Mouse (Mus musculus): ENCODE data around the gene Rfx3.

The Rfx3 gene

DNA sequence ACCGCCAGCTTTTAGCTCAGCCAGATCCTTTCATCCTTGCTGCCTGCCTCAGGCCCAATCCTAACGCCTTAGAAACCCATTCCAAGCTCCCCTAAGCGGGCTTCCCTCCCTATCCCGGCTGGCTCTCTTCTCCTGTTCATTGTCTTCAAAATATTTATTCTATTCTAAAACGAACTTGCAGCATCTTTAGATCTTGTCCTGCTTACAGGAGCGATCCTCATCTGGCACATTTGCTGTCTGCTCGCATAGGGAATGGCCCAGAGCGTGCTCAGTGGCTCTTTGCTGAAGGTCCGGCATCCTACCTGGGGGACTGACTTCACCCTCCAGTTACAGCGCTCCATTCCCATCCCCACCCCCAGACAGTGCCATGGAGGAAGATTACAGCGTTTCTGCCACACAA lies 292.0 kb downstream of the Rfx3 start:
- no peak for DNase-seq (ENCODE audit: low read depth, low spot score)

GRCm38 (mm10) chr19:27716274-27716673 lies 294.7 kb downstream of the Rfx3 start:
- no peak for DNase-seq (ENCODE audit: low read depth, low spot score)

Measured in brain, embryonic 18.5 days (tissue).